Mouse (Mus musculus): ENCODE measurements around the gene Fam118a. TPM values are rescaled to one million over a fixed set of nuclear protein-coding genes. Genes with fewer than 3 reads are reported as not detected.
A peak's percentile ranks its signal among the peaks of the same experiment; 100 is the strongest.

Gene Fam118a
- polyA plus RNA-seq, 1 experiment from 2014 or later = 32.6 TPM

GRCm38 (mm10) chr15:85063421-85063820 is 34.7 kb downstream of the Fam118a start:
- H3K4me3 ChIP-seq (ENCODE audit: low read depth, low read length) = no peak overlapping the region
- ATAC-seq (replicated peaks; ENCODE audit: low FRiP score, low TSS enrichment, low read depth) = no peak
- no peak overlapping the region for H3K9ac ChIP-seq (ENCODE audit: low read length)
- H3K27ac ChIP-seq (ENCODE audit: low read depth) = no peak overlapping the region
- 94% methylated on average over 2 of the region's 2 CpGs for WGBS
- no peaks in the 10 kb centered on the region for H3K9me3 ChIP-seq (ENCODE audit: control insufficient read depth, low read length)
- H3K4me2 ChIP-seq (ENCODE audit: low read length) = no peak overlapping the region
- no peaks in the 10 kb centered on the region for H3K4me1 ChIP-seq (replicated peaks; ENCODE audit: control insufficient read depth, insufficient read depth, low read length)
- no peak for DNase-seq (ENCODE audit: low spot score)
- peaks cover 45% of the 10 kb centered on the region for H3K36me3 ChIP-seq (ENCODE audit: control insufficient read depth, insufficient read depth, low read length)
- no peaks in the 10 kb centered on the region for H3K27me3 ChIP-seq (replicated peaks; ENCODE audit: control insufficient read depth, insufficient read depth, low read length)

- Histone ChIP-seq H3K9ac (ENCODE audit: low read length) (no peak overlapping the region), H3K4me2 (ENCODE audit: low read length) (no peak overlapping the region), H3K9me3 (ENCODE audit: control insufficient read depth, low read length) (no peaks in the 10 kb centered on the region), H3K4me3 (ENCODE audit: low read depth, low read length) (no peak overlapping the region), H3K36me3 (ENCODE audit: control insufficient read depth, insufficient read depth, low read length) (no peaks in the 10 kb centered on the region), H3K27ac (ENCODE audit: low read depth) (no peak overlapping the region), H3K4me1 (replicated peaks; ENCODE audit: control insufficient read depth, insufficient read depth, low read length) (no peaks in the 10 kb centered on the region), H3K27me3 (replicated peaks; ENCODE audit: control insufficient read depth, insufficient read depth, low read length) (no peaks in the 10 kb centered on the region)
- ATAC-seq (replicated peaks; ENCODE audit: low FRiP score, low TSS enrichment, low read depth) = no peak
- DNase-seq (ENCODE audit: low spot score) = peak; percentile 63
- 26% methylated on average over 2 of the region's 2 CpGs for WGBS
Observed at GRCm38 (mm10) chr15:85070561-85070960, 41.8 kb downstream of the Fam118a start.

GRCm38 (mm10) chr15:85072651-85073050 is 43.9 kb downstream of the Fam118a start:
- 89% methylated on average over 2 of the region's 2 CpGs for WGBS

GRCm38 (mm10) chr15:85085641-85086040 is 56.9 kb downstream of the Fam118a start:
- no peaks in the 10 kb centered on the region for H3K36me3 ChIP-seq (ENCODE audit: control insufficient read depth, insufficient read depth, low read length)
- H3K4me2 ChIP-seq (ENCODE audit: low read length) = no peak overlapping the region
- ATAC-seq (replicated peaks; ENCODE audit: low FRiP score, low TSS enrichment, low read depth) (no peak), DNase-seq (ENCODE audit: low spot score) (no peak)
- H3K27ac ChIP-seq (ENCODE audit: low read depth) = no peak overlapping the region
- H3K9me3 ChIP-seq (ENCODE audit: control insufficient read depth, low read length) = no peaks in the 10 kb centered on the region
- no peaks in the 10 kb centered on the region for H3K27me3 ChIP-seq (replicated peaks; ENCODE audit: control insufficient read depth, insufficient read depth, low read length)
- H3K4me3 ChIP-seq (ENCODE audit: low read depth, low read length) = no peak overlapping the region
- H3K4me1 ChIP-seq (replicated peaks; ENCODE audit: control insufficient read depth, insufficient read depth, low read length) = no peaks in the 10 kb centered on the region
- WGBS = 66% methylated on average over 1 of the region's 1 CpGs
- no peak overlapping the region for H3K9ac ChIP-seq (ENCODE audit: low read length)

More at GRCm38 (mm10) chr15:85072651-85073050, 43.9 kb downstream of the Fam118a start:
- H3K27ac ChIP-seq (ENCODE audit: low read depth) = no peak overlapping the region
- no peak overlapping the region for H3K9ac ChIP-seq (ENCODE audit: low read length)
- H3K4me1 ChIP-seq (replicated peaks; ENCODE audit: control insufficient read depth, insufficient read depth, low read length) = no peaks in the 10 kb centered on the region
- ATAC-seq (replicated peaks; ENCODE audit: low FRiP score, low TSS enrichment, low read depth) = no peak
- H3K4me2 ChIP-seq (ENCODE audit: low read length) = no peak overlapping the region
- no peaks in the 10 kb centered on the region for H3K27me3 ChIP-seq (replicated peaks; ENCODE audit: control insufficient read depth, insufficient read depth, low read length)
- no peaks in the 10 kb centered on the region for H3K36me3 ChIP-seq (ENCODE audit: control insufficient read depth, insufficient read depth, low read length)
- no peaks in the 10 kb centered on the region for H3K9me3 ChIP-seq (ENCODE audit: control insufficient read depth, low read length)
- no peak overlapping the region for H3K4me3 ChIP-seq (ENCODE audit: low read depth, low read length)
- no peak for DNase-seq (ENCODE audit: low spot score)

Other genes starting within 250 kb of the Fam118a start
- gene Phf21b, start 172.9 kb upstream of the Fam118a start, polyA plus RNA-seq (2014; fragmentation: Nextera tagmentation; extraction: Ambion mirVana) = 2.1 and 2.2 TPM in 2 replicates
- 0.57 and 0.69 TPM in 2 replicates for gene Gm29666, start 108.9 kb upstream of the Fam118a start, polyA plus RNA-seq (2014; fragmentation: Nextera tagmentation; extraction: Ambion mirVana)
- 38.6 and 42.8 TPM in 2 replicates for gene Nup50, start 105.5 kb upstream of the Fam118a start, polyA plus RNA-seq (2014; fragmentation: Nextera tagmentation; extraction: Ambion mirVana)
- 8.8 and 9.7 TPM in 2 replicates for gene 5031439G07Rik, start 40.4 kb upstream of the Fam118a start, polyA plus RNA-seq (2014; fragmentation: Nextera tagmentation; extraction: Ambion mirVana)
- gene Upk3a, start 11.8 kb upstream of the Fam118a start, polyA plus RNA-seq (2014; fragmentation: Nextera tagmentation; extraction: Ambion mirVana) = 1.2 and 2.1 TPM in 2 replicates
- gene Smc1b, start 103.0 kb downstream of the Fam118a start, polyA plus RNA-seq (2014; fragmentation: Nextera tagmentation; extraction: Ambion mirVana) = 0.22 and 0.23 TPM in 2 replicates
- 0.20 and 0.40 TPM in 2 replicates for gene Ribc2, start 103.1 kb downstream of the Fam118a start, polyA plus RNA-seq (2014; fragmentation: Nextera tagmentation; extraction: Ambion mirVana)
- gene Fbln1, start 177.0 kb downstream of the Fam118a start, polyA plus RNA-seq (2014; fragmentation: Nextera tagmentation; extraction: Ambion mirVana) = 236 and 255 TPM in 2 replicates

All from intestine, embryonic 14.5 days (tissue).